Mouse (Mus musculus): Measurements from ENCODE around the gene Asb15.

GRCm38 (mm10) chr6:24597500-24597899, 69.6 kb downstream of the Asb15 start, which contains the start of gene Lmod2:
- no peak for TF ChIP-seq CTCF (IDR thresholded peaks at IDR 0.05; ENCODE audit: control insufficient read depth, insufficient read depth, low read length)
- no peak for TF ChIP-seq POLR2A (IDR thresholded peaks at IDR 0.05; ENCODE audit: borderline replicate concordance, control insufficient read depth, low read depth, low read length)
